Mouse (Mus musculus): ENCODE results near the gene Fam166b.

Gene Fam166b

GRCm38 (mm10) chr4:43406162-43406971, 22.6 kb downstream of the Fam166b start:
- DNase-seq (ENCODE audit: low read depth in 1 of 2, low spot score in 2 of 2), result no peak

GRCm38 (mm10) chr4:43404697-43405096, 24.2 kb downstream of the Fam166b start:
- no peak for DNase-seq (ENCODE audit: low read depth in 1 of 2, low spot score in 2 of 2)

- DNase-seq (ENCODE audit: low read depth in 1 of 2, low spot score in 2 of 2), result no peak
These were observed 26.7 kb downstream of the Fam166b start for GRCm38 (mm10) chr4:43402212-43402611.

- DNase-seq (ENCODE audit: low read depth in 1 of 2, low spot score in 2 of 2), result no peak
These were observed 27.4 kb downstream of the Fam166b start for GRCm38 (mm10) chr4:43401486-43401885.

- no peak for DNase-seq (ENCODE audit: low read depth in 1 of 2, low spot score in 2 of 2)
These were observed 28.0 kb downstream of the Fam166b start for GRCm38 (mm10) chr4:43400976-43401375.

- no peak for DNase-seq (ENCODE audit: low read depth in 1 of 2, low spot score in 2 of 2)
These were observed 29.4 kb downstream of the Fam166b start for GRCm38 (mm10) chr4:43399391-43400131.

- no peak for DNase-seq (ENCODE audit: low read depth in 1 of 2, low spot score in 2 of 2)
These were observed 30.1 kb downstream of the Fam166b start for GRCm38 (mm10) chr4:43398829-43399331.

GRCm38 (mm10) chr4:43398014-43398413, 30.9 kb downstream of the Fam166b start:
- DNase-seq (ENCODE audit: low read depth in 1 of 2, low spot score in 2 of 2), result no peak

- DNase-seq (ENCODE audit: low read depth in 1 of 2, low spot score in 2 of 2), result no peak
These were observed 32.6 kb downstream of the Fam166b start for GRCm38 (mm10) chr4:43396381-43396780.

- DNase-seq (ENCODE audit: low read depth in 1 of 2, low spot score in 2 of 2), result no peak
These were observed 33.1 kb downstream of the Fam166b start for GRCm38 (mm10) chr4:43395836-43396235.

GRCm38 (mm10) chr4:43395147-43395546, 33.8 kb downstream of the Fam166b start:
- no peak for DNase-seq (ENCODE audit: low read depth in 1 of 2, low spot score in 2 of 2)

GRCm38 (mm10) chr4:43394345-43394891, 34.5 kb downstream of the Fam166b start:
- no peak for DNase-seq (ENCODE audit: low read depth in 1 of 2, low spot score in 2 of 2)

GRCm38 (mm10) chr4:43391521-43392050, 37.3 kb downstream of the Fam166b start:
- DNase-seq (ENCODE audit: low read depth in 1 of 2, low spot score in 2 of 2), result no peak

- no peak for DNase-seq (ENCODE audit: low read depth in 1 of 2, low spot score in 2 of 2)
These were observed 39.0 kb downstream of the Fam166b start for GRCm38 (mm10) chr4:43389845-43390440.

GRCm38 (mm10) chr4:43389390-43389789, 39.5 kb downstream of the Fam166b start:
- no peak for DNase-seq (ENCODE audit: low read depth in 1 of 2, low spot score in 2 of 2)

- DNase-seq (ENCODE audit: low read depth in 1 of 2, low spot score in 2 of 2), result no peak
These were observed 42.0 kb downstream of the Fam166b start for GRCm38 (mm10) chr4:43386932-43387331.

- no peak for DNase-seq (ENCODE audit: low read depth in 1 of 2, low spot score in 2 of 2)
These were observed 44.4 kb downstream of the Fam166b start for GRCm38 (mm10) chr4:43384541-43384940.

GRCm38 (mm10) chr4:43384083-43384460, 44.9 kb downstream of the Fam166b start:
- DNase-seq (ENCODE audit: low read depth in 1 of 2, low spot score in 2 of 2), result no peak

GRCm38 (mm10) chr4:43383246-43384082, 45.5 kb downstream of the Fam166b start:
- no peak for DNase-seq (ENCODE audit: low read depth in 1 of 2, low spot score in 2 of 2)

Data from monocyte, adult 2 months (primary cell).